Mouse (Mus musculus) liver, postnatal 0 days (tissue): ENCODE results near the gene Lrrc14b. TPM values are rescaled to one million over a fixed set of nuclear protein-coding genes. Genes with fewer than 3 reads are reported as not detected.
A peak's percentile ranks its signal among the peaks of the same experiment; 100 is the strongest.

Experiments used
- ATAC-seq: fragments of 200-750 bp; cut with Nextera tagmentation; 2 replicates; pipeline ENCODE4 v1.8.0; 2017; ENCODE audit warnings: mild to moderate bottlenecking, moderate library complexity
- DNase-seq: peaks from one replicate; pipeline ENCODE4 v3.0.0-alpha.2; 2016
- H3K27ac ChIP-seq: fragments of 300-500 bp; sonication (generic); 2 replicates; pipeline ENCODE4 v1.5.1; 2014; ENCODE audit warnings: antibody characterized with exemption, moderate library complexity, mild to moderate bottlenecking, low read depth
- H3K27me3 ChIP-seq: fragments of 300-500 bp; sonication (generic); 2 replicates; pipeline ENCODE4 v1.6.1; 2014; ENCODE audit warnings: low read length, control low read depth, mixed read lengths; ENCODE audit not compliant: insufficient read depth
- H3K36me3 ChIP-seq: fragments of 300-500 bp; sonication (generic); replicated peaks from 2 replicates; pipeline ENCODE4 v1.6.1; 2014; ENCODE audit warnings: mild to moderate bottlenecking, control low read depth, low read length, moderate library complexity, mixed read lengths; ENCODE audit not compliant: insufficient read depth
- H3K4me1 ChIP-seq: fragments of 300-500 bp; sonication (generic); 2 replicates; pipeline ENCODE4 v1.6.1; 2014; ENCODE audit warnings: antibody characterized with exemption, mild to moderate bottlenecking, control low read depth; ENCODE audit not compliant: insufficient read depth
- H3K4me2 ChIP-seq: fragments of 300-500 bp; sonication (generic); 2 replicates; pipeline ENCODE4 v1.6.1; 2014; ENCODE audit warnings: low read depth, mild to moderate bottlenecking, low read length, moderate library complexity, mixed read lengths
- H3K4me3 ChIP-seq: fragments of 300-500 bp; sonication (generic); 2 replicates; pipeline ENCODE4 v1.5.1; 2014; ENCODE audit warnings: low read depth, low read length
- H3K9ac ChIP-seq: fragments of 300-500 bp; sonication (generic); replicated peaks from 2 replicates; pipeline ENCODE4 v1.6.1; 2014; ENCODE audit warnings: mild to moderate bottlenecking, moderate library complexity
- H3K9me3 ChIP-seq: fragments of 300-500 bp; sonication (generic); 2 replicates; pipeline ENCODE4 v1.6.1; 2016; ENCODE audit warnings: mild to moderate bottlenecking, control low read depth, low read length, mixed read lengths
- CTCF ChIP-seq: sonication (generic); IDR thresholded peaks from 2 replicates; pipeline ENCODE4 v1.5.1; 2016; ENCODE audit warnings: antibody characterized with exemption, low read depth
- EP300 ChIP-seq: IDR thresholded peaks from 2 replicates; pipeline ENCODE4 v1.6.1; 2016; ENCODE audit warnings: antibody characterized with exemption, low read depth, mild to moderate bottlenecking
- WGBS: fragments of 180-500 bp; shearing (Covaris S2); extraction: QIAGEN DNeasy Blood & Tissue Kit; methylation state at CpG from one replicate; pipeline ENCODE4 v1.1.7; 2014; ENCODE audit not compliant: insufficient replicate concordance; 5-methylcytosine and 5-hydroxymethylcytosine counted together
- polyA plus RNA-seq: library from polyadenylated mRNA; unstranded; fragments of >200 nt; fragmentation: Nextera tagmentation; extraction: Ambion mirVana; gene quantifications from 2 replicates; pipeline ENCODE4 v1.2.1, GENCODE M21; 2015

Gene Lrrc14b
- polyA plus RNA-seq, 1 experiment from 2014 or later, result not detected

- Histone ChIP-seq H3K36me3 (no peaks in the 10 kb centered on the region), H3K9me3 (no peaks in the 10 kb centered on the region), H3K4me2 (no peak overlapping the region), H3K27ac (no peak overlapping the region), H3K4me3 (no peak overlapping the region), H3K27me3 (no peaks in the 10 kb centered on the region), H3K4me1 (no peaks in the 10 kb centered on the region), H3K9ac (no peak overlapping the region)
- DNase-seq (no peak), ATAC-seq (no peak)
- 67% methylated on average over 10 of the region's 10 CpGs for WGBS
- TF ChIP-seq CTCF, result no peak
- TF ChIP-seq EP300, result no peak
Observed at GRCm38 (mm10) chr13:74381533-74382276, 17.9 kb upstream of the Lrrc14b start.

- no peaks in the 10 kb centered on the region for H3K9me3 ChIP-seq
- no peaks in the 10 kb centered on the region; the same call in 1 of the 2 replicates for H3K4me1 ChIP-seq
- peaks cover 17% of the 10 kb centered on the region for H3K36me3 ChIP-seq
- H3K27me3 ChIP-seq, result no peaks in the 10 kb centered on the region
- peak; percentile 38 for ATAC-seq
- H3K9ac ChIP-seq, result no peak overlapping the region
- no peak for DNase-seq
- peak overlapping the region; percentile 10; the same call in 1 of the 2 replicates for H3K4me2 ChIP-seq
- no peak overlapping the region for H3K27ac ChIP-seq
- H3K4me3 ChIP-seq, result no peak overlapping the region
- TF ChIP-seq EP300 (no peak), CTCF (no peak)
- WGBS, result 79% methylated on average over 13 of the region's 13 CpGs
Observed at GRCm38 (mm10) chr13:74363176-74363858, 488 bp downstream of the Lrrc14b start.

- Histone ChIP-seq H3K4me1 (no peaks in the 10 kb centered on the region; the same call in 1 of the 2 replicates), H3K27ac (no peak overlapping the region), H3K27me3 (no peaks in the 10 kb centered on the region), H3K4me3 (no peak overlapping the region), H3K36me3 (peaks cover 17% of the 10 kb centered on the region), H3K9ac (no peak overlapping the region), H3K4me2 (no peak overlapping the region), H3K9me3 (no peaks in the 10 kb centered on the region)
- WGBS, result 44% methylated on average over 2 of the region's 2 CpGs
- ATAC-seq (no peak), DNase-seq (no peak)
- TF ChIP-seq EP300 (no peak), CTCF (no peak)
Observed at GRCm38 (mm10) chr13:74362218-74362617, 1.6 kb downstream of the Lrrc14b start.

- DNase-seq (no peak), ATAC-seq (no peak)
- H3K36me3 ChIP-seq, result peaks cover 33% of the 10 kb centered on the region
- no peak overlapping the region for H3K9ac ChIP-seq
- 90% methylated on average over 13 of the region's 13 CpGs for WGBS
- H3K4me3 ChIP-seq, result no peak overlapping the region
- no peak for TF ChIP-seq EP300
- no peak for TF ChIP-seq CTCF
- H3K27ac ChIP-seq, result no peak overlapping the region
- H3K9me3 ChIP-seq, result no peaks in the 10 kb centered on the region
- no peaks in the 10 kb centered on the region for H3K4me1 ChIP-seq
- no peak overlapping the region for H3K4me2 ChIP-seq
- H3K27me3 ChIP-seq, result no peaks in the 10 kb centered on the region
Observed at GRCm38 (mm10) chr13:74356491-74356890, 7.3 kb downstream of the Lrrc14b start.

- TF ChIP-seq CTCF (no peak), EP300 (no peak)
- Histone ChIP-seq H3K4me3 (peak overlapping the region; percentile 77), H3K27me3 (no peaks in the 10 kb centered on the region)
Observed at GRCm38 (mm10) chr13:74350435-74350906, 13.3 kb downstream of the Lrrc14b start.

More at GRCm38 (mm10) chr13:74350435-74350906, 13.3 kb downstream of the Lrrc14b start:
- ATAC-seq (peak; percentile 40), DNase-seq (no peak)
- peaks cover 14% of the 10 kb centered on the region for H3K4me1 ChIP-seq
- under 1% methylated on average over 15 of the region's 15 CpGs for WGBS
- peak overlapping the region; percentile 93 for H3K27ac ChIP-seq
- peaks cover 3% of the 10 kb centered on the region; the same call in 1 of the 2 replicates for H3K36me3 ChIP-seq
- no peaks in the 10 kb centered on the region for H3K9me3 ChIP-seq
- peak overlapping the region; percentile 76 for H3K4me2 ChIP-seq
- peak overlapping the region; percentile 86 for H3K9ac ChIP-seq
